Mouse (Mus musculus): ENCODE results near the gene Creb3l1. TPM values are rescaled to one million over a fixed set of nuclear protein-coding genes. Genes with fewer than 3 reads are reported as not detected.
A peak's percentile ranks its signal among the peaks of the same experiment; 100 is the strongest.

Creb3l1 gene
- polyA plus RNA-seq, 1 experiment from 2014 or later, result 1.3 TPM

DNA sequence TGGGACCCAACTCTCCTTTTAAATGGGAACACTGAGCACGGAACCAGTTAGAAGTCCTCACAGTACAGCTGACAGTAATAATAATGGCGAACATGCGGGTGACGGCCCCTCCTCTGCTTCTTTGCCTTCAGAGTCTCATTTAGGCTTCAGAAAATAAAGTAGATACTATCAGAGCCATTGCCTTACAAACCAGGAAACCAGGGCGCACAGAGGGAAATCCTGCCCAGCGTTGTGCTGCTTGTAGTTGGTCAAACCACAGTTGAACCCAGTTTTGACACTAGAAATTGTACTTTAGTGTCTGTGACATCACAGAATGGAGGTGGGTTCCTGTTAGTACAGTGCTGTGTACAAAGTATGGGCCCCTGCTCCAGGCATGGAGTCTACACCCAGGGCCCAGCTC is 10.1 kb downstream of the Creb3l1 start:
- no peaks in the 10 kb centered on the region for H3K36me3 ChIP-seq (ENCODE audit: control insufficient read depth, insufficient read depth)
- H3K4me2 ChIP-seq (ENCODE audit: low read depth, low read length), result no peak overlapping the region
- H3K27ac ChIP-seq (ENCODE audit: low read length), result no peak overlapping the region
- 43% methylated on average over 6 of the region's 6 CpGs for WGBS (ENCODE audit: insufficient replicate concordance)
- peaks cover 2% of the 10 kb centered on the region for H3K4me1 ChIP-seq (ENCODE audit: control insufficient read depth, low read depth, low read length)
- no peak overlapping the region for H3K9ac ChIP-seq (ENCODE audit: low read depth, low read length)
- ATAC-seq (ENCODE audit: low read depth), result no peak
- H3K27me3 ChIP-seq (ENCODE audit: control insufficient read depth, insufficient read depth, low read depth, low read length), result no peaks in the 10 kb centered on the region
- H3K9me3 ChIP-seq (replicated peaks; ENCODE audit: control insufficient read depth, low read length), result no peaks in the 10 kb centered on the region
- H3K4me3 ChIP-seq (ENCODE audit: low read depth, low read length), result no peak overlapping the region

DNA sequence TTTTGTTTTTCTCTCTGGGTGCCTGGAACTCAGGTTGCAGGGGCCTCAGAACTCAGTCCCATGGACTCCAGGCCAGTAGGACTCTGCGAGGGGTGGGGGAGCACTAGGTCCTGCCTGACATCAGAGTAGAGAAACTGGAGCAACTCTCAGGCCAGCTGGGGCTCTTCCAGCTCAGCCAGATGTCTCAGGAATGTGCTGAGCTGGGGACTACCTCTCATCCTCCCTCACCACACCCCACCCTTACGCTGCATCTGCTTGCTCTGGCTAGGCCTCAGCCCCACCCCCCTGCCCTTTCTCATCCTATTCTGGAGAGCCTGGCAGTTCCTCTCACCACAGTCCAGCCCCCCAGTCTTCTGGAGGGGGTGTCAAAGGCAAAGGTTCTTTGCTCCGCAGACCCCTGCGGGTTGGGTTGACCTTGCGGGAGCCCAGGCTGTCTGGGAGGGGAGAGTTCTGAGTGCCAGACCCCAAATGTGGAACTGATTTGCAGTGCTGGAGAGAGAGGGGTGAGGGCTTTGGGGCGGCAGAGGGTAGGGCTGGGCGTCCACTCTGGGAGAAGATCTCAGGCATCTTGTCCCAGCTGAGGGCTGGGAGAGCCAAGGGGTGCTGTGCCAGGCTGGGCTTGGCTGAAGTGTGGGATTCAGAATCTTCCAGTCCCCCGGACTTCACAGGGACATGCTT is 11.4 kb downstream of the Creb3l1 start:
- peaks cover 9% of the 10 kb centered on the region for H3K4me1 ChIP-seq (ENCODE audit: control insufficient read depth, low read depth, low read length)
- H3K4me3 ChIP-seq (ENCODE audit: low read depth, low read length), result no peak overlapping the region
- H3K27me3 ChIP-seq (ENCODE audit: control insufficient read depth, insufficient read depth, low read depth, low read length), result no peaks in the 10 kb centered on the region
- no peaks in the 10 kb centered on the region for H3K9me3 ChIP-seq (replicated peaks; ENCODE audit: control insufficient read depth, low read length)
- H3K36me3 ChIP-seq (ENCODE audit: control insufficient read depth, insufficient read depth), result no peaks in the 10 kb centered on the region
- H3K9ac ChIP-seq (ENCODE audit: low read depth, low read length), result no peak overlapping the region
- no peak overlapping the region for H3K4me2 ChIP-seq (ENCODE audit: low read depth, low read length)
- WGBS (ENCODE audit: insufficient replicate concordance), result 52% methylated on average over 8 of the region's 8 CpGs
- ATAC-seq (ENCODE audit: low read depth), result no peak
- H3K27ac ChIP-seq (ENCODE audit: low read length), result no peak overlapping the region

DNA sequence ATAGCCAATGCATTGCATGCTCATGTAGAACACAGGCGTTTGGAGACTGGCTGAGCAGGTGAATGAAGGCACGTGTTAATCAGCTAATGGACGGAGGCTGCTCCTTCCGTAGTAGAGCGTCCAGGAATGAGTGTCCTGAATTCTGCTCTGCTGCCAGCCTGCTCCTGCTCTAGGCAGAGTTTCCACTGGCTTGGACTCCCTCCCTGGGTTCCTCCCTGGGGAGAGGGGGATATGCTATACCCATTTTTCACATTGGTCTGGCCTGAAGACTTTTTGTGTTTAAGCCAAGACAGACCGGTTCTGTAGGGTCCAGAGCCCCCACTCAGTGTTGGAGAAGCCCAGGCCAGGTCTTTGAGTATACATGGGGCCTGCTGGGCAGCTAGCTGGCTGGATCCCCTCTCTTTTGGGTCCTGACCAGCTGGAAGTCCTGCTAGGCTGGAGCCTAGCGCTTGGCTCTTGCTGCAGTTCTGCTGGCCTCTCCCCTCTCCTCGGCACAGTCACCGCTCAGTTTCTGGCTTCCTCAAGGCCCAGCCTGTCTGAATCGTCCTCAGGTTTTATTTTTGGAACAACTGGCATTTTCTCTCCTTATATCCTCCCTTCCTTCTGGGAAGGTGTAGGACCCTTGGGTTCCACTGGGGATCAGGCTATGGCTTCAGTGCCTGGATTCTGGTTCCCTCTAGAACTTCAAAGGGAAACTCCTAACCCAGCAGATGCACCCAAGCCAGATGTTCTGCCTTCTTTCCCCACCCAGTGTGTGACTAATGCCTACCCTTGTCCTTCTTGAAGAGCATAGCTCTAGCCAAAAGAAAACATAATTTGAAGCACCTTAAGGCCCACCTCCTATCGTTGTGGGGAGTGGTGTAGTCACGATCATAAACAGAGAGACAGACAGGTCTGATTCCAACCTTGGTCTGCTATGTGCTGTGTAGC is 12.6 kb downstream of the Creb3l1 start:
- no peak overlapping the region for H3K27ac ChIP-seq (ENCODE audit: low read length)
- no peak overlapping the region for H3K9ac ChIP-seq (ENCODE audit: low read depth, low read length)
- H3K27me3 ChIP-seq (ENCODE audit: control insufficient read depth, insufficient read depth, low read depth, low read length), result peaks cover 4% of the 10 kb centered on the region; the same call in 1 of the 2 replicates
- H3K36me3 ChIP-seq (ENCODE audit: control insufficient read depth, insufficient read depth), result no peaks in the 10 kb centered on the region
- no peak overlapping the region for H3K4me3 ChIP-seq (ENCODE audit: low read depth, low read length)
- no peak for ATAC-seq (ENCODE audit: low read depth)
- H3K4me1 ChIP-seq (ENCODE audit: control insufficient read depth, low read depth, low read length), result peaks cover 21% of the 10 kb centered on the region
- H3K9me3 ChIP-seq (replicated peaks; ENCODE audit: control insufficient read depth, low read length), result no peaks in the 10 kb centered on the region
- no peak overlapping the region for H3K4me2 ChIP-seq (ENCODE audit: low read depth, low read length)
- WGBS (ENCODE audit: insufficient replicate concordance), result 70% methylated on average over 12 of the region's 12 CpGs

DNA sequence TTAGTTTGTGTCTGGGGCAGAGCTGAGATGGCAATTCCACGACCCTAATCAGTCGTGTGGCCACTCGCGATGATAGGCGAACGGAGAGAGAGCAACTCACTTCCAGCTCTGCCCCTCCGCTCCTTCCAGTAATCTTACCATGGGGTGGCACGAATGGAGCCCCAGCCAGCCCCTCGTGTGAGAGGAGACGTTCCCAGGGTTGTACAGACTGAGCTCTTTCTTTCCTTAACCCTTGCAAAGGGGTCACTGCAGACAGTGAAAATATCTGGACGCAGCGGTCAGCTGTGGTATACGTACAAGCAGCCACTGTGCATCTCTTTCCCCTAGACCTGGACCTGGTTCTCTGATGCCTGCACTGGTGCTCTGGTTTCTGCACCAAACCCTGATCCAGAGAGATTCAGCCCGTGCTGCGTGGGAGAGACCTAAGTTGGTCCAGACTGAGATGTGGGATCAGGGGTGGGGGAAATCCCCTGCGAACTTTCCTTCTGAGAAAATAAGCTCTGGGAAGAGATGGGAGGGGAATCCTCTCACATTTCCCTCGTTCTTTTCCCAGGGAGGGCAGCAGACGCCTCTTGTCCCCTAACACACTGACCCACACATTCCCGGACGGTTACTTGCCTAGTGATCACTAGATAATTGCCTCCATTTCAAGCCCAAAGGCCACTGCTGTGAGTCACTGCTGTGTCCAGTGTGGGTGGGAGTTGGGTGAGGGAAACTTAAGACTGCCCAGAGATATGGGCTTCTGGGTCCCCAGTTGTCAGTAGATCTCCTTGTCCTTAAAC is 15.5 kb downstream of the Creb3l1 start:
- Histone ChIP-seq H3K27ac (ENCODE audit: low read length) (peak overlapping the region; percentile 28; the same call in 1 of the 2 replicates), H3K4me2 (ENCODE audit: low read depth, low read length) (peak overlapping the region; percentile 89), H3K36me3 (ENCODE audit: control insufficient read depth, insufficient read depth) (no peaks in the 10 kb centered on the region), H3K9me3 (replicated peaks; ENCODE audit: control insufficient read depth, low read length) (no peaks in the 10 kb centered on the region), H3K9ac (ENCODE audit: low read depth, low read length) (peak overlapping the region; percentile 62), H3K27me3 (ENCODE audit: control insufficient read depth, insufficient read depth, low read depth, low read length) (peaks cover 4% of the 10 kb centered on the region), H3K4me3 (ENCODE audit: low read depth, low read length) (peak overlapping the region; percentile 65), H3K4me1 (ENCODE audit: control insufficient read depth, low read depth, low read length) (peaks cover 22% of the 10 kb centered on the region)
- 6% methylated on average over 20 of the region's 20 CpGs for WGBS (ENCODE audit: insufficient replicate concordance)
- 0 out of 2 replicates have a peak, but pooled peaks have one; percentile 3 for ATAC-seq (ENCODE audit: low read depth)

DNA sequence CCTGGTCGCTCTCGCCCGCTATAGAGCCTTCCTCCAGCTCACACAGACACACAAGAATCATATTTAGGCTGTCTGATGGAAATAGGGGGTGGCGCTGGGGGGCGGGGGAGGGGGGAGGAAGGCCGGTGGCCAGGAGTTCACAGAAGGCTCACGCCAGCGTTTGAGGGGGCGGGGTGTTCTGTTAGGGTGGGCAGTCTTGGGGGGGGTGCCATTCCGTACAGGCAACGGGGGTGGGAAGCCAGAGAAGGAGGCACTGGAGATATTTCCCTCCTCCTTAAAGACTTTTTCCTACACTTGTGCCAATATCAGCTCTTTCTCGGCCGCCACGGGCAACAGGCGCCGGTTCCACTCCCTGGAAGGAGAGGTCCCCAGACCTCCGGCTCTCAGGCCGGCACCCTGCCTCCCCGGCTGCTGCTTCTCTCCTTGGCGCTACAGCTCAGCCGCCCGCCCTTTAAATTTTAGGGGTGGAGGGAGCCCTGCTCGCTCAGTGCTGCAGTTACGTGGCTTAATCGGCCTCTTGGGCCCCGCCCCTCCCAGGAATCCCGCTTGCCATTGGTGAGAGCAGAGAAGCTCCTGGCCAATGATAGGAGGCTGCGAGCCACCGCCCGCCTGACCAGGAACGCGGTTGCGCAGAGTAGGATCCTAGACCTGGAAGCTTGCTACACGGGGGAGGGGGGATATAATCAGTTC is 16.2 kb downstream of the Creb3l1 start:
- Histone ChIP-seq H3K27ac (ENCODE audit: low read length) (no peak overlapping the region; the same call in 1 of the 2 replicates), H3K36me3 (ENCODE audit: control insufficient read depth, insufficient read depth) (no peaks in the 10 kb centered on the region), H3K9ac (ENCODE audit: low read depth, low read length) (peak overlapping the region; percentile 62), H3K9me3 (replicated peaks; ENCODE audit: control insufficient read depth, low read length) (no peaks in the 10 kb centered on the region), H3K4me1 (ENCODE audit: control insufficient read depth, low read depth, low read length) (peaks cover 22% of the 10 kb centered on the region), H3K27me3 (ENCODE audit: control insufficient read depth, insufficient read depth, low read depth, low read length) (peaks cover 4% of the 10 kb centered on the region), H3K4me2 (ENCODE audit: low read depth, low read length) (peak overlapping the region; percentile 89), H3K4me3 (ENCODE audit: low read depth, low read length) (peak overlapping the region; percentile 65)
- WGBS (ENCODE audit: insufficient replicate concordance), result under 1% methylated on average over 33 of the region's 34 CpGs
- peak; percentile 99 for ATAC-seq (ENCODE audit: low read depth)

DNA sequence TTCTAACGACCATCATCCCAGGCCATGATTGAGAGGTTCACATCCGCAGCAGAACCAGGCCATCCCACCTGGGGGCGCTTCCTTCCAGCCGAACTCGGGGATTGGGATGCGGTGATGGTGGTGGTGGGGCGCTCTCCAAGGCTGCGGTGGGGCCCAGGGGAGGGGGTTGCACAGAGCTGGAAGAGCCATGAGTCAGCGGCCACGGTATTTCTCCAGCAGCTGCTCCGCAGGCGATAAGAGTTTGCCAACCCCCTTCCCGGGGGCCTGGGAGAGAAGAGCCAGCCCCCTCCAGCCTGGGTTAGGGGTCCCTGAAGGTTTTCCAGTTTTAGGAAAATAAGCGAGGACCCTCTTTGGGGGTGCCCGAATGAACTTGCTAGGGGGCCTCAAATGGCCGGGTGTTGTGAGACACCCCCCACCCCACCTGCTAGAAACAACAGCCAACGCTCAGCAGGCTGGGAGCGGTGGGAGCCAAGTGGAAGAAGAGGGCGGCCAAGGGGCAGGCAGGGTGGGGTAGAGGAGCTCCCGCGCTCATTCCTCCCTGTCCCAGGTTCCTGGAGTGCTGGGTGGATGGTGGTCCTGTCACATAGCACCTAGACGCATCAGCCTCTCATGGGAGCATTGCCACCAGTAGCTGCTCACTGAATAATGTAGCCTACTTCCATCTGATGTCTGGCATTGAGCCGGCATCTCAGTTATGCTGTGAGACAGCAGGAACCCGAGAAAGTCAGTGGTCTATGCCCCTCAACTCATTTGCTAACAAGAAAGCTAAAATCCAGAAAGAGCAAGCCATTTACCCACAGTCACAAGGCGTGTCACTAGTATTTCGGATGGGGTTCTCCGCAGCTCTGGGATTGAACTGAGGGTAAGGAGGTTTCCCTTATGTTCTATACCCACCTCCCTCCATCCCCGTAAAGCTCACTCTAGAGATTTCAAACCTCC is 17.1 kb downstream of the Creb3l1 start:
- no peak overlapping the region; the same call in 1 of the 2 replicates for H3K27ac ChIP-seq (ENCODE audit: low read length)
- 2% methylated on average over 28 of the region's 28 CpGs for WGBS (ENCODE audit: insufficient replicate concordance)
- no peak for ATAC-seq (ENCODE audit: low read depth)

DNA sequence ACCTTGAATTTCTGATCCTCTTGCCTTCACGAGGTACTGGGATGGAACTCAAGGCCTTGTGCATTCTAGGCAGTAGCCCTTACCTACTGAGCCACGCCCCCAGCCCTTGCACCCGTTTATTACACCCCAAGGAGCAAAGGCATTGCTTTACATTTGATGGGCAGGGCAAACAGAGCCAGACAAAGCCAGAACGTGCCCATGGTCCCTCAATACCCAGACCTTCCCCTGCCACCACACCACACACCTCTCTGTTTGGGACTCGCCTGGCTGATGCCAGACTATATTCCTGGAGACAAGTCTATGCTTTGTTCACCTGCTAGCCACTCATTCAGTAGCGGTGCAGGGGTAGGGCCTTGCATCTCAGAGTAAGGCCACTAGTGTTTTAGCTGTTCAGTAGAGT is 17.8 kb downstream of the Creb3l1 start:
- 43% methylated on average over 6 of the region's 6 CpGs for WGBS (ENCODE audit: insufficient replicate concordance)

More for the DNA sequence above, 17.1 kb downstream of the Creb3l1 start:
- Histone ChIP-seq H3K9ac (ENCODE audit: low read depth, low read length) (peak overlapping the region; percentile 13; the same call in 1 of the 2 replicates), H3K9me3 (replicated peaks; ENCODE audit: control insufficient read depth, low read length) (no peaks in the 10 kb centered on the region), H3K4me3 (ENCODE audit: low read depth, low read length) (peak overlapping the region; percentile 65), H3K36me3 (ENCODE audit: control insufficient read depth, insufficient read depth) (no peaks in the 10 kb centered on the region), H3K4me2 (ENCODE audit: low read depth, low read length) (peak overlapping the region; percentile 89), H3K4me1 (ENCODE audit: control insufficient read depth, low read depth, low read length) (peaks cover 19% of the 10 kb centered on the region), H3K27me3 (ENCODE audit: control insufficient read depth, insufficient read depth, low read depth, low read length) (peaks cover 4% of the 10 kb centered on the region)

More for the DNA sequence above, 17.8 kb downstream of the Creb3l1 start:
- Histone ChIP-seq H3K4me1 (ENCODE audit: control insufficient read depth, low read depth, low read length) (peaks cover 19% of the 10 kb centered on the region), H3K27ac (ENCODE audit: low read length) (no peak overlapping the region), H3K4me2 (ENCODE audit: low read depth, low read length) (peak overlapping the region; percentile 89; the same call in 1 of the 2 replicates), H3K9ac (ENCODE audit: low read depth, low read length) (no peak overlapping the region), H3K9me3 (replicated peaks; ENCODE audit: control insufficient read depth, low read length) (no peaks in the 10 kb centered on the region), H3K36me3 (ENCODE audit: control insufficient read depth, insufficient read depth) (no peaks in the 10 kb centered on the region), H3K4me3 (ENCODE audit: low read depth, low read length) (no peak overlapping the region), H3K27me3 (ENCODE audit: control insufficient read depth, insufficient read depth, low read depth, low read length) (peaks cover 4% of the 10 kb centered on the region)
- no peak for ATAC-seq (ENCODE audit: low read depth)

Measured in liver, embryonic 16.5 days (tissue).